Mouse (Mus musculus) liver, embryonic 18 days (tissue): ENCODE results near the gene Zfr. TPM values are rescaled to one million over a fixed set of nuclear protein-coding genes. Genes with fewer than 3 reads are reported as not detected.

Experiments used
- polyA plus RNA-seq: library from polyadenylated mRNA; depleted of rRNA; stranded (reverse); fragments of >200 nt; gene quantifications from 2 replicates; pipeline ENCODE4 v1.2.3, GENCODE M21; 2012; rRNA removed

The Zfr gene
- 19.5 and 19.9 TPM in 2 replicates for polyA plus RNA-seq

GRCm38 (mm10) chr15:12117242-12118092, at the start of gene Zfr:
Gene Zfr, plus strand, starts transcription at chr15:12117831.

GRCm38 (mm10) chr15:12204319-12205159, 86.9 kb downstream of the Zfr start, which contains the start of gene Mtmr12:
Gene Mtmr12, plus strand, starts transcription at chr15:12205028.

Other genes with a start within 250 kb of the Zfr start
- 1.6 and 1.9 TPM in 2 replicates for gene Npr3, start 210.5 kb upstream of the Zfr start, polyA plus RNA-seq
- gene Sub1, start 120.8 kb upstream of the Zfr start, polyA plus RNA-seq: 90.0 and 91.0 TPM in 2 replicates
- gene Mtmr12, start 87.2 kb downstream of the Zfr start, polyA plus RNA-seq: 5.9 and 6.3 TPM in 2 replicates
- gene Golph3, start 203.6 kb downstream of the Zfr start, polyA plus RNA-seq: 32.6 and 34.9 TPM in 2 replicates
- not detected in 2 replicates for gene 1810049J17Rik, start 204.1 kb downstream of the Zfr start, polyA plus RNA-seq